Mouse (Mus musculus) limb, embryonic 15.5 days (tissue): ENCODE data around the gene Tfdp2. TPM values are rescaled to one million over a fixed set of nuclear protein-coding genes. Genes with fewer than 3 reads are reported as not detected.

ENCODE experiments used
- ATAC-seq: fragments of 200-750 bp; cut with Nextera tagmentation; 2 replicates; pipeline ENCODE4 v1.8.0; 2017; ENCODE audit warnings: low read depth, moderate TSS enrichment; ENCODE audit not compliant: insufficient number of reproducible peaks, low FRiP score, low TSS enrichment
- H3K27ac ChIP-seq: fragments of 300-500 bp; sonication (generic); 2 replicates; pipeline ENCODE4 v1.5.1; 2015; ENCODE audit warnings: moderate library complexity, mild to moderate bottlenecking, inconsistent platforms
- H3K27me3 ChIP-seq: fragments of 300-500 bp; sonication (generic); 2 replicates; pipeline ENCODE4 v1.6.1; 2015; ENCODE audit warnings: inconsistent platforms
- H3K36me3 ChIP-seq: fragments of 300-500 bp; sonication (generic); 2 replicates; pipeline ENCODE4 v1.6.1; 2015; ENCODE audit warnings: inconsistent platforms
- H3K4me1 ChIP-seq: fragments of 300-500 bp; sonication (generic); 2 replicates; pipeline ENCODE4 v1.6.1; 2015; ENCODE audit warnings: inconsistent platforms
- H3K4me2 ChIP-seq: fragments of 300-500 bp; sonication (generic); 2 replicates; pipeline ENCODE4 v1.6.1; 2015; ENCODE audit warnings: mild to moderate bottlenecking, inconsistent platforms
- H3K4me3 ChIP-seq: fragments of 300-500 bp; sonication (generic); 2 replicates; pipeline ENCODE4 v1.5.1; 2015; ENCODE audit warnings: mild to moderate bottlenecking, inconsistent platforms
- H3K9ac ChIP-seq: fragments of 300-500 bp; sonication (generic); 2 replicates; pipeline ENCODE4 v1.6.1; 2015; ENCODE audit warnings: inconsistent platforms
- H3K9me3 ChIP-seq: fragments of 300-500 bp; sonication (generic); 2 replicates; pipeline ENCODE4 v1.6.1; 2016; ENCODE audit warnings: inconsistent platforms
- WGBS: fragments of 180-500 bp; shearing (Covaris S2); methylation state at CpG from one replicate; pipeline ENCODE4 v1.1.7; 2015; 5-methylcytosine and 5-hydroxymethylcytosine counted together
- polyA plus RNA-seq: library from polyadenylated mRNA; unstranded; fragments of >200 nt; fragmentation: Nextera tagmentation; extraction: Ambion mirVana; gene quantifications from 2 replicates; pipeline ENCODE4 v1.2.1, GENCODE M21; 2015

Tfdp2 gene
- polyA plus RNA-seq, 1 experiment from 2014 or later, result 30.0 TPM

DNA sequence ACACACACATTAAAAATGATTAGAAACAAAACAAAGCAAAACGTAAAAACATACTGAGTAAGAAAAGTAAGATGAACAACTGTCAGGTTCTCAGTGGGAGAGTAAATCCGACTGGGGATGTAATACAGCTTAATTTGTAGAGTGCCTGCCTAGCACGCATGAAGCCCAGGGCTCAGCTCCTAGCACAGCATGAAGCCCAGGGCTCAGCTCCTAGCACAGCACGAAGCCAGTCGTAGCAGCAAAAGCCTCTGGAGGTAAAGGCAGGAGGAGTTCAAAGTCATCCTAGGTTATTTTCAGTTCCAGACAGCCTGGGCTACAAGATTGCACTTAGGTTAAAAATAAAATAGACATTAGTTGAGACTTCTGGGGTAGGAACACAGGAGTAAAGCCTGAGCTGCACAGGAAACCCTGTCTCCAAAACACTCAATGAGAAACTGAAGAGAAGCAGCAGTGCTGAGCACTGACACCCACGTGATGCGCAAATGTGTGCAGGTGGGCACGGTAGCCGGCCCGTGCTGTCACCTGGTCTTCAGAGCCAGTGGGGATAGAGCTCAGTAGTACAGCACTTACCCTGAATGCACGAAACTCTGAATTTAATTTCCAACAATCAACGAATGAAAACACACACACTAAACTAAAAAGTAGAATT lies 157.2 kb downstream of the Tfdp2 start:
- Histone ChIP-seq H3K9ac (no peak overlapping the region), H3K4me3 (no peak overlapping the region), H3K4me1 (no peaks in the 10 kb centered on the region; the same call in 1 of the 2 replicates), H3K27me3 (no peaks in the 10 kb centered on the region), H3K36me3 (no peaks in the 10 kb centered on the region), H3K27ac (no peak overlapping the region), H3K4me2 (no peak overlapping the region), H3K9me3 (no peaks in the 10 kb centered on the region)
- ATAC-seq, result no peak
- WGBS, result 91% methylated on average over 12 of the region's 12 CpGs

DNA sequence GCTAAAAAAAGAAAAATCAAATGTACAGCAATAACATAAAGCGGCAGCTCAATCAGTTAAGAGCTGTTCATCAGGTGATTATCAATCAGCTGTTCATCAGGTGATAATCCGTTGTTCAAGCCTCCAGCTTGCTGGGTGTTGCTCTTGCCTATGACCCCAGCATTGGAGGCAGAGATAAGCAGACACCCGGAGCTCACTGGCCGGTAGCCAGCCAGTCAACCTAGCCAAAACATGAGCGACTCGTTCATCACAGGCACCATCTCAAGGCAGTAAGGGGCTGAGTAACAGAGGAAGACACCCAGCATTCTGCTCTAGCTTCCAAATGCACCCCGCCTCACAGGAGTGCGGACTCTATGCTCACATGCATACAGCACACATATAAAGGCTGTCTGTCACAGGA lies 157.7 kb downstream of the Tfdp2 start:
- 0 out of 2 replicates have a peak, but pooled peaks cover 2% of the 10 kb centered on the region for H3K36me3 ChIP-seq
- no peak for ATAC-seq
- no peak overlapping the region for H3K27ac ChIP-seq
- no peak overlapping the region for H3K4me2 ChIP-seq
- no peak overlapping the region for H3K4me3 ChIP-seq
- 74% methylated on average over 8 of the region's 8 CpGs for WGBS
- no peaks in the 10 kb centered on the region for H3K9me3 ChIP-seq
- H3K27me3 ChIP-seq, result no peaks in the 10 kb centered on the region
- no peak overlapping the region for H3K9ac ChIP-seq
- H3K4me1 ChIP-seq, result no peaks in the 10 kb centered on the region; the same call in 1 of the 2 replicates

DNA sequence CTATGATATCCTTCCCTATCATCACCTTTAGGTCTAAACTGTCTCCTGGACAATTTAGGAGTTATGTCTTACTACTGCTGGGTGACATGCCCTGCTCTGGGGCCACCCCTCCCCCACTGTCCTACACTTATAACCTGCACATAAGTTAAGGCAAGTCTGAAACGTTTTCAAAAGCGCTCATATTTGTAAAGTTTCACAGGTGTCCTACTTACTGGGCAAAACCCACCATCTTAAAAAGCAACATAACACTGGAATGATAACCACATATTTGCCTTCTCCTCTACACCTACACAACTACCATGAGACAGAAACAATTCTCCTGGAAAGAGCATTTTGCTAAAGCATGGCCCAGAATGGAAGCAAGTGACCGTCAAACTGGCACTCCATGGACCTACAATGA lies 164.0 kb downstream of the Tfdp2 start:
- Histone ChIP-seq H3K9me3 (no peaks in the 10 kb centered on the region), H3K4me2 (no peak overlapping the region), H3K27me3 (no peaks in the 10 kb centered on the region), H3K9ac (no peak overlapping the region), H3K4me1 (peaks cover 8% of the 10 kb centered on the region), H3K27ac (no peak overlapping the region), H3K36me3 (0 out of 2 replicates have a peak, but pooled peaks cover 4% of the 10 kb centered on the region), H3K4me3 (no peak overlapping the region)
- ATAC-seq, result no peak
- WGBS, result 84% methylated on average over 3 of the region's 3 CpGs

DNA sequence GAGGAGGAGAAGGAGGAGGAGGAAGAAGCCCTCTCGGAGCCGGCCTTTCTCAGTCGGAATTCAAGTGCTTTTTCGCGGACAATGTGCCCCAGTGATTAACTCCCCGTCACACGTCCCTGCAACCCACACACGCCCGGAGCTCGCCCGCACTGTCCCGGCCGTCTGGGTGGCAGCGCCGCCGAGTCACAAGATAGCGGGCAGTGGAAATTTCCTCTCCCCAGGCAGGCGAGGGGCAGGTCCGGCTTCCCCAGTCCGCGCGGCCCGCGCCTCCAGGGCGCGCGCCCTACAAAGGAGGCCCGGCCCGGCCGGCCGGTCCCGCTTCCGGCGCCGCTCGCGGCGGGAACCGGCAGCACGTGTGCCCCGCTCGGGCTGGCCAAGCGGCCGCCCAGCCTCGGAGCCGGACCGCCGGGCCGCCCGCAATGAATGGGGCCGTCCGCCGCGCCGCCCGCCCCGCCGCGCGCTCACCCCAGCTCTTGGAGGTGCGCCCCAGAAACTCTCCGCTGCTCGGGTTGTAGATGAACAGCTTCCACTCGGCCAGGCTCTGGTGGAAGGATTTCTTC lies 167.6 kb downstream of the Tfdp2 start:
- H3K27me3 ChIP-seq, result no peaks in the 10 kb centered on the region
- peak overlapping the region; percentile 92 for H3K27ac ChIP-seq
- 0 out of 2 replicates have a peak, but pooled peaks cover 3% of the 10 kb centered on the region for H3K36me3 ChIP-seq
- WGBS, result 0% methylated on average over 63 of the region's 64 CpGs
- no peaks in the 10 kb centered on the region for H3K9me3 ChIP-seq
- H3K9ac ChIP-seq, result peak overlapping the region; percentile 80
- H3K4me1 ChIP-seq, result peaks cover 8% of the 10 kb centered on the region
- H3K4me3 ChIP-seq, result peak overlapping the region; percentile 71
- peak; percentile 70 for ATAC-seq
- H3K4me2 ChIP-seq, result peak overlapping the region; percentile 77

DNA sequence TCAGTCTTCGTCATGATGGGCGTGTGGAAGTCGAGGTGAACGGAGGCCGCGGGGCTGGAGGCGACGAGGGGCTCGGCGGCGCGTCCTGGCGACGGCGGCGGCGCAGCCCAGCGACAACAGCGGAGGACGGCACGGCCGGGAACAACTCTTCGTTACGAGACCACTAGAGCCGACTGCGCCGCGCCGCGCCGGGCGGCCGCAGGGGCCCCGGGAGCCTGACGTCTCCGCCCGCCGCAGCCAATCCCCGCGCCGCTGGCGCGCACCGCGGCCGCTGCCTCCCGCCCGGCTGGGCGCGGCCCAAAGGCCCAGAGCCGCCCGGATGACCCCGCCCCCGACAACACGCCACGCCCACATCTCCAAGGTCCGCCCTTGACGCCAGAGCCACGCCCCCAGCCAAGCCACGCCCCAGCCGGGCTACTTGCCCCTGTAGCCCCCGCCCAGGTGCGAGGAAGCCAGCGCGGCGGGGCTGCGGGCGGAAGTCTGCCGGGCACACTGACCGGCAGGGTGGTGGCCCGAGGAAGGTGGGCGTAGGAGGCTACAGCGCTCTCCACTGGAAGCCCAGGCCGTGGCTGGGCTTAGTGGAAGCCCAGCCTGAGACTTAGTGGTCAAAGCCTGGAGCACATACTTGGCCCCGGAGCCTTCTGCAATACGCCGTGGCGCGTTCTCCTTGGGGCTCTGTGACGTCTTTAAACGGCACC lies 168.2 kb downstream of the Tfdp2 start, which contains the start of gene Atp1b3:
Gene Atp1b3, minus strand, starts transcription at position 302 of the 698 bp plus-strand sequence.
- Histone ChIP-seq H3K4me1 (peaks cover 8% of the 10 kb centered on the region), H3K36me3 (no peaks in the 10 kb centered on the region), H3K27ac (peak within 1 kb of the TSS; percentile 92), H3K9me3 (no peaks in the 10 kb centered on the region), H3K4me2 (peak within 1 kb of the TSS; percentile 77), H3K9ac (peak within 1 kb of the TSS; percentile 80), H3K27me3 (no peaks in the 10 kb centered on the region), H3K4me3 (peak within 1 kb of the TSS; percentile 71)
- peak; percentile 99 for ATAC-seq
- WGBS, result under 1% methylated on average over 81 of the region's 81 CpGs

DNA sequence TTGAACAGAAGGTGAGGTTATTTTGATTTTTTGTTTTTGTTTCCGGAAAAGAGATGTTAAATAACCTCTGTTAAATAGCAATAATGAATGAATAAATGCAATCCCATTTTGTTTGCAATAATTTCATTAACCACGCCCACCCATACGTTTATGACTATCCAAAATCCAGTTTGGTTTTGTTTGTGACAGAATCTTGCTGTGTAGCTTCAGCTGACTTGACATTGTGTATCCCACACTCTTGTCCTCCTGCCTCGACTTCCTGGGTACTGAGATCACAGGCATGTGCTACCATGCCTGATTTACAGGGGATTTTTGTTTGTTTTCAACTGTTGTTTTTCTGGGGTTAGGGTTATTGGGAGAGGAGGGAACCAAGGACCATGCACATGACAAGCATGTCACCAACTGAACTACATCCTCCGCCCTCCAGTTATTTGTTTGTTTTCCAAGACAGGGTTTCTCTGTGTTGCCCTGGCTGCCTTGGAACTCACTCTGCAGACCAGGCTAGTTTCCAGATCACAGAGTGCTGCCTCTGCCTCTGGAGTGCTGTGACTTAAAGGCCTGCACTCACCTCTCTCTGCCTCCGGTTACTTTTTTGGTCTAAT lies 169.3 kb downstream of the Tfdp2 start:
- no peak for ATAC-seq
- no peaks in the 10 kb centered on the region for H3K27me3 ChIP-seq
- no peak overlapping the region for H3K4me2 ChIP-seq
- no peak overlapping the region for H3K27ac ChIP-seq
- H3K4me3 ChIP-seq, result no peak overlapping the region
- peaks cover 8% of the 10 kb centered on the region for H3K4me1 ChIP-seq
- no peaks in the 10 kb centered on the region for H3K36me3 ChIP-seq
- no peak overlapping the region for H3K9ac ChIP-seq
- no peaks in the 10 kb centered on the region for H3K9me3 ChIP-seq
- 67% methylated on average over 6 of the region's 6 CpGs for WGBS

DNA sequence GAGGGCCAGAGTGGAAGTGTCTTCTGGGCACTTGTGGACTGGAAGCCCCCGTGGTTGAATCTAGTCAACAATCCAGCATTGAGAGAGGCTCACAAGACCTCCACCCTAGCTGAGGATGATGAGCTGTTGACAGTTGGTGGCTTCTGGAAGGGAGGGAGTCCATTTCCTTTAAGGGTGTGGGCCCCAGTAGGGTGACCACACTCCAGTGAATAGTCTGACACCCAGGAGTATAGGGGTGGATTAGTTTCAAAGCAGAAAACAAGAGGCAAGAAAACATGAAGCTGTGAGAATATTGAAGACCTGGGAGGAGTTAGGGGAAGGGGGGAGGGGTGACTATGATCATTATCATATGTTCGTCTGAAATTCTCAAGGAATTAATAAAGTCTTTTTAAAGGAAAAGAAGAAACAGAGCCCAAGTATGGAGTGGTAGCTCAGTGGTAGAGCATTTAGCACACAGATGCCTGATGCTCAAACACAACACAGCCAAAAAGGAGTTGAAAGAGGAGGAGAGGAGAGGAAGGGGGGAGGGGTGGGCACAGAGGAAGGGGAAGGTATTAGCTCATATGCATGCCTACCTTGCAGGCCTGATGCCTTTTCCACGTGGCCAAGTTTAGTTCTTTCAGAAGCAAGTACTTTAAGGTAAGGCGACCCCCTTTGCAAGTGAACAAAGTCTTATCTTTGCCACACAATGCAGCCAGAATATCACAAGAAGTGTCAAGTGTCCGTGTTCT lies 173.7 kb downstream of the Tfdp2 start:
- Histone ChIP-seq H3K27me3 (no peaks in the 10 kb centered on the region), H3K27ac (no peak overlapping the region), H3K4me3 (no peak overlapping the region), H3K36me3 (no peaks in the 10 kb centered on the region), H3K4me1 (no peaks in the 10 kb centered on the region), H3K9ac (no peak overlapping the region), H3K9me3 (no peaks in the 10 kb centered on the region), H3K4me2 (no peak overlapping the region)
- ATAC-seq, result no peak
- 54% methylated on average over 5 of the region's 5 CpGs for WGBS

DNA sequence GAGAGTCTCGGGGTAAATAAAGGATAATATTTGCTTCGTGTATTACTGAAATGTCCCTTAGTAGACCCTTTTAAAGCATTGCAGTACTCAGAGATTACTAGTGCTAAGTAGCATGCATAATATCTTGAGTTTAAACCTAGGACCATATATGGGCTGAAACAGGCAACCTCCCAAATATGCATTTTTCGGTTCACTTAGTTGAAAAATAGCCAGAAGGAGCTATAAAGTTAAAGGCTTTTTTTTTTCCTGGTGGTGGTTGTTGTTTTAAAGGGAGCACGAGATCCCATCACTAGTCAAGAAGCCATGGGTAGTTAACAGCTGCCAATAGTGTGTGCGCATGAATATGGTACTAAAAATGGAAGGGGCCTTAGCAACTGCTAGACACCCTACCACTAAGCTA lies 175.0 kb downstream of the Tfdp2 start:
- no peak overlapping the region for H3K4me2 ChIP-seq
- no peaks in the 10 kb centered on the region for H3K4me1 ChIP-seq
- no peak overlapping the region for H3K27ac ChIP-seq
- no peak overlapping the region for H3K9ac ChIP-seq
- H3K9me3 ChIP-seq, result no peaks in the 10 kb centered on the region
- WGBS, result 56% methylated on average over 5 of the region's 5 CpGs
- no peak for ATAC-seq
- no peaks in the 10 kb centered on the region for H3K27me3 ChIP-seq
- H3K36me3 ChIP-seq, result no peaks in the 10 kb centered on the region
- H3K4me3 ChIP-seq, result no peak overlapping the region

Other genes starting within 250 kb of the Tfdp2 start
- 14.3 and 18.1 TPM in 2 replicates for gene Xrn1, start 241.5 kb upstream of the Tfdp2 start, polyA plus RNA-seq
- 5.9 and 6.2 TPM in 2 replicates for gene Gk5, start 76.9 kb upstream of the Tfdp2 start, polyA plus RNA-seq
- gene Atp1b3, start 168.2 kb downstream of the Tfdp2 start, polyA plus RNA-seq, result 146 and 157 TPM in 2 replicates